Mouse (Mus musculus) heart, adult 2 months (tissue): Measurements from ENCODE around the gene Mtf1.

ENCODE experiments used
- CTCF ChIP-seq: fragments of 200-600 bp; IDR thresholded peaks from 2 replicates; pipeline ENCODE4 v1.8.1; 2022; ENCODE audit warnings: antibody characterized with exemption, mild to moderate bottlenecking, moderate library complexity
- POLR2A ChIP-seq: fragments of 200-500 bp; IDR thresholded peaks from 2 replicates; pipeline ENCODE4 v1.6.1; 2011; ENCODE audit warnings: mild to moderate bottlenecking, low read depth, low read length, control low read depth; ENCODE audit not compliant: insufficient read depth

DNA sequence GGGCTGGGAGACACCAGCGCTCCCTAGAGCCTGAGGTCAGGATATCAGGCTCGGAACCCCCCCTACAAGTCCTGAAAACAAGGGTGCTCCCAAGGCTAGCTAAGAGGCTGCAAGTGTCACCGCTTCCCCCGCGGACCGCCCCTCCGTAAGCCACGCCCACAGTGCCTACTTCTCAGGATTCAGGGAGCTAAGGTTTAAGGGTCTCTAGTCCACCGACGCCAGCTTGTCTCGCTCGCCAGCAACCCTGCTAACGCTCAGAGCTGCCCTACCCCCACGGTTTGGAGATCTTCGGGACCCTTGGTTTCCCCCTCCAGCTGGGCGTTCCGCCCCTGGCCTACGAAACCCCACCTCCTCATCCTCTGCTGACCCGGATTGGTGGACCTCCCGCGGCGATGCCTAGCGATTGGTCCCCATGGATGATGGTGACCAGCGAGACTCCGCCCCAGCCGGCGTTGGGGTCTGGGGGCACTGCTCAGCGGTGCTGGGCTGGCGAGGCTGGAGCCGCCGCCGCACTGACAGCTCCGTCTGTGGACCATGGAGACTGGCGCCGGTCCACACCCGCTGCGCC lies 79.5 kb downstream of the Mtf1 start:
- TF ChIP-seq POLR2A (no peak), CTCF (no peak)
